Mouse (Mus musculus): ENCODE results near the gene Evx2.

Gene Evx2

GRCm38 (mm10) chr2:74620368-74620767 is 39.0 kb downstream of the Evx2 start:
- DNase-seq (ENCODE audit: low spot score in 2 of 2): no peak

- DNase-seq (ENCODE audit: low spot score in 2 of 2): no peak
These were observed 39.6 kb downstream of the Evx2 start for GRCm38 (mm10) chr2:74619676-74620246.

DNA sequence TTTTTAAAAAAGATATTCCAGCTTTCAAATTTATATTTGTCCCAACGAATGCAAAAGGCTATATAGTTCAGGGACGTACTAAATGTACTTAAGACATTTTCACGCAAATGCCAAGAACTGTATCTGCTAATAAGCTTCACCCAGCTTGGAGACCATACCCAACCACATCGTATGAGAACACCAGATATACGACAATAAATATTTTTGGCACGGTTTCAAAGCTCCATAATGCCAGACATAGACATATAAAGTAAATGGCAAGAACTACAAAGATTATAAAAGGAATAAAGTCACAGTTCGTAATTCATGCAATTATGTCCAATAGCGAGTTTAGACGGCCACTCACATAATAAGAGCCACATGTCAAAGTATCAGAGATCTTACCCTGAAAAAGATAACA is 41.7 kb downstream of the Evx2 start:
- no peak for DNase-seq (ENCODE audit: low spot score in 2 of 2)

GRCm38 (mm10) chr2:74611406-74611805 is 48.0 kb downstream of the Evx2 start:
- no peak for DNase-seq (ENCODE audit: low spot score in 2 of 2)

- DNase-seq (ENCODE audit: low spot score in 2 of 2): no peak
These were observed 50.0 kb downstream of the Evx2 start for GRCm38 (mm10) chr2:74609350-74609749.

DNA sequence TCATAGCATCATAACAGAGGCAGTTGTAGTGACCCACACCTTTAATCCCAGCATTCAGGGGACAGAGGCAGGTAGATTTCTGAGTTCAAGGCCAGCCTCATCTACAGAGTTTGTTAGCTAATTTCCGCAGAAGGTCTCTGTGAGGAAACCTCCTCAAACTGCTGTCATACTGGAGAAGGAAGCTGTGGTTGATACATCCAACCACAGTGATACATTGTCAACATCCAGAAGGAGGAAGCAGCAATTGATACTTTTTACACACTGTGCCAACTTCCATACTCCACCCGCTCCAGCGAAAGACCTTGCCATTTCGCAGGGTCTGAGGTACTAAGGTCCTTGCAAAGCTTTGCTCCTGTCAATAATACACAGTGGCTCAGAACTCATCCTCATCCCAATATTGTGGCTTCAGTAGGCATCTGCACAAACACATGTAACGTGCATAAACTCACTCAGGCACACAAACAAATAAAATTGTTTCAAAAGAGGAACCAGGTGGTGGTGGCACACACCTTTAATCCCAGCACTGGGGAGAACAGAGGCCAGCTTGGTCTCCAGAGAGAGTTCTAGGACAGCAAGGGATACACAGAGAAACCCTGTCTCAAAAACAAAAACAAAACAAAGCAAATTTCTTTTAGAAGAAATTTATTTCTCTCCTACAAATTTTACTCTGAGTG is 53.1 kb downstream of the Evx2 start:
- no peak for DNase-seq (ENCODE audit: low spot score in 2 of 2)

DNA sequence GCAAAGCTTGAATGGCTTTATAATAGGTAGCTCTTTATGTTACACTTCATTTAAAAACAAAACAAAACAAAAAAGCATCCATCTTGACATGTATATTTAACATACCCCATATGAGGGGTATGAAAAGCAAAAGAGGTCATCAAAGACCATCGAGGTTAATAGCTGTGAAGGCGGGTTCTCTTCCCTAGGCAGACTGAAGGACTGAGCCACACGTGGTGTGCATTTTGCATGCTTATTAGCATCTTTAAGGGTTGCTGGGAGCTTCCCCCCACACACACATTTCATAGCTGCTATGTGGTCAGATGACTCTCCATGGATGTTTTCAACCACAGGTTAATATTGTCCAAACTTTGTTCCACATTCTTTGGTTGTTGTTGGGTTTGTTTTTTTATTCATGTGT is 55.3 kb downstream of the Evx2 start:
- DNase-seq (ENCODE audit: low spot score in 2 of 2): no peak
